Mouse (Mus musculus) bone marrow, adult 2 months (tissue): Measurements from ENCODE around the gene Diras2. TPM values are rescaled to one million over a fixed set of nuclear protein-coding genes. Genes with fewer than 3 reads are reported as not detected.

Experiments
- H3K27ac ChIP-seq: fragments of 200-500 bp; 2 replicates; pipeline ENCODE4 v1.5.1; 2012; ENCODE audit warnings: low read depth, mild to moderate bottlenecking, control low read depth, inconsistent platforms, low read length; ENCODE audit not compliant: control insufficient read depth, poor library complexity, insufficient read depth
- H3K4me1 ChIP-seq: fragments of 200-500 bp; 2 replicates; pipeline ENCODE4 v1.6.1; 2011; ENCODE audit warnings: low read length; ENCODE audit not compliant: control insufficient read depth, insufficient read depth
- H3K4me3 ChIP-seq: fragments of 200-500 bp; replicated peaks from 2 replicates; pipeline ENCODE3; 2011; ENCODE audit warnings: mild to moderate bottlenecking, low read depth, low read length, control low read depth; ENCODE audit not compliant: control insufficient read depth
- CTCF ChIP-seq: fragments of 200-500 bp; IDR thresholded peaks from 2 replicates; pipeline ENCODE4 v1.5.1; 2011; ENCODE audit warnings: low read length, control low read depth; ENCODE audit not compliant: control insufficient read depth, insufficient read depth
- POLR2A ChIP-seq: fragments of 200-500 bp; IDR thresholded peaks from 2 replicates; pipeline ENCODE4 v1.6.1; 2011; ENCODE audit warnings: low read depth, mild to moderate bottlenecking, control low read depth, low read length, borderline replicate concordance; ENCODE audit not compliant: control insufficient read depth
- WGBS: fragments of 180-500 bp; shearing (Covaris S2); methylation state at CpG from one replicate; pipeline ENCODE4 v1.1.7; 2018; 5-methylcytosine and 5-hydroxymethylcytosine counted together
- polyA plus RNA-seq: library from polyadenylated mRNA; stranded (reverse); fragments of >200 nt; gene quantifications from 2 replicates; pipeline ENCODE4 v1.2.4, GENCODE M21; 2011; ENCODE audit warnings: low replicate concordance; ENCODE audit not compliant: missing spikeins, insufficient read depth, insufficient read length

Gene Diras2
- polyA plus RNA-seq, 1 experiment = 5.9 TPM

- Histone ChIP-seq H3K4me3 (no peak overlapping the region), H3K4me1 (no peaks in the 10 kb centered on the region), H3K27ac (no peak overlapping the region)
- TF ChIP-seq POLR2A (no peak), CTCF (no peak)
- WGBS = 78% methylated on average over 3 of the region's 3 CpGs
Observed at GRCm38 (mm10) chr13:52474807-52475206, 56.3 kb downstream of the Diras2 start.

GRCm38 (mm10) chr13:52469795-52470690, 61.0 kb downstream of the Diras2 start:
- H3K4me3 ChIP-seq = no peak overlapping the region
- no peak overlapping the region for H3K27ac ChIP-seq
- 68% methylated on average over 10 of the region's 10 CpGs for WGBS
- no peak for TF ChIP-seq POLR2A
- TF ChIP-seq CTCF = no peak
- H3K4me1 ChIP-seq = no peaks in the 10 kb centered on the region

GRCm38 (mm10) chr13:52465141-52465540, 65.9 kb downstream of the Diras2 start:
- TF ChIP-seq POLR2A (no peak), CTCF (no peak)
- no peaks in the 10 kb centered on the region for H3K4me1 ChIP-seq
- no peak overlapping the region for H3K27ac ChIP-seq
- WGBS = 80% methylated on average over 6 of the region's 6 CpGs
- no peak overlapping the region for H3K4me3 ChIP-seq

- Histone ChIP-seq H3K4me1 (no peaks in the 10 kb centered on the region), H3K27ac (no peak overlapping the region), H3K4me3 (no peak overlapping the region)
- WGBS = 77% methylated on average over 7 of the region's 7 CpGs
- TF ChIP-seq CTCF (no peak), POLR2A (no peak)
Observed at GRCm38 (mm10) chr13:52459982-52460381, 71.1 kb downstream of the Diras2 start.

- Histone ChIP-seq H3K4me3 (no peak overlapping the region), H3K4me1 (no peaks in the 10 kb centered on the region), H3K27ac (no peak overlapping the region)
- TF ChIP-seq CTCF (no peak), POLR2A (no peak)
- WGBS = 84% methylated on average over 11 of the region's 11 CpGs
Observed at GRCm38 (mm10) chr13:52457889-52458324, 73.2 kb downstream of the Diras2 start.

GRCm38 (mm10) chr13:52457177-52457888, 73.7 kb downstream of the Diras2 start:
- no peak overlapping the region for H3K4me3 ChIP-seq
- no peak overlapping the region for H3K27ac ChIP-seq
- WGBS = 83% methylated on average over 15 of the region's 15 CpGs
- no peaks in the 10 kb centered on the region for H3K4me1 ChIP-seq
- no peak for TF ChIP-seq CTCF
- no peak for TF ChIP-seq POLR2A

- Histone ChIP-seq H3K27ac (no peak overlapping the region), H3K4me1 (no peaks in the 10 kb centered on the region), H3K4me3 (no peak overlapping the region)
- 56% methylated on average over 9 of the region's 9 CpGs for WGBS
- TF ChIP-seq CTCF (no peak), POLR2A (no peak)
Observed at GRCm38 (mm10) chr13:52455329-52455728, 75.8 kb downstream of the Diras2 start.

- Histone ChIP-seq H3K4me3 (no peak overlapping the region), H3K27ac (no peak overlapping the region), H3K4me1 (no peaks in the 10 kb centered on the region)
- TF ChIP-seq CTCF (no peak), POLR2A (no peak)
- 12% methylated on average over 11 of the region's 11 CpGs for WGBS
Observed at GRCm38 (mm10) chr13:52454708-52455250, 76.3 kb downstream of the Diras2 start.

Other genes starting within 250 kb of the Diras2 start
- 52.8 and 120 TPM in 2 replicates for gene Syk, start 51.9 kb upstream of the Diras2 start, polyA plus RNA-seq